Mouse (Mus musculus): Measurements from ENCODE around the gene Ptger1. TPM values are rescaled to one million over a fixed set of nuclear protein-coding genes. Genes with fewer than 3 reads are reported as not detected.

Gene Ptger1
- total and polyA plus RNA-seq, 2 experiments from 2014 or later, result 0.20 TPM; not detected in 1

DNA sequence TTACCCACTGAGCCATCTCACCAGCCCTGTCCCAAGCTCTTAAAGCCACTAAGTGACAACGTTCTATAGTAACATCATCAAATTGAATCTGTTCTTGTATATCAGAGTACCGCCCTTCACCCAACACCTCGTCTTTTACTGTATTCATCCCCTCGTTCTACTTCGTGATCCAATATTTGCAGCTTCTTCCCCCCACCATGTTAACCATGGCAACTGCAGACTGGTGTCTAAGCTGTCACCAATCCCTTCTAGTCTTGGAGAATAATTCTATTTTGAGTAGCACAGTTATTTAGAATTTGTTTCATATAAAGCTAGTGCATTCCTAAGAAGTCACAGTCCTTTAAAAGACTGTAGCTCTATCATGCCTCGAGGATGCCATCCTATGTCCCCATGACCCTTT is 22.8 kb downstream of the Ptger1 start:
- peaks cover 78% of the 10 kb centered on the region for H3K36me3 ChIP-seq (replicated peaks; ENCODE audit: control insufficient read depth, insufficient read depth, low read length)

DNA sequence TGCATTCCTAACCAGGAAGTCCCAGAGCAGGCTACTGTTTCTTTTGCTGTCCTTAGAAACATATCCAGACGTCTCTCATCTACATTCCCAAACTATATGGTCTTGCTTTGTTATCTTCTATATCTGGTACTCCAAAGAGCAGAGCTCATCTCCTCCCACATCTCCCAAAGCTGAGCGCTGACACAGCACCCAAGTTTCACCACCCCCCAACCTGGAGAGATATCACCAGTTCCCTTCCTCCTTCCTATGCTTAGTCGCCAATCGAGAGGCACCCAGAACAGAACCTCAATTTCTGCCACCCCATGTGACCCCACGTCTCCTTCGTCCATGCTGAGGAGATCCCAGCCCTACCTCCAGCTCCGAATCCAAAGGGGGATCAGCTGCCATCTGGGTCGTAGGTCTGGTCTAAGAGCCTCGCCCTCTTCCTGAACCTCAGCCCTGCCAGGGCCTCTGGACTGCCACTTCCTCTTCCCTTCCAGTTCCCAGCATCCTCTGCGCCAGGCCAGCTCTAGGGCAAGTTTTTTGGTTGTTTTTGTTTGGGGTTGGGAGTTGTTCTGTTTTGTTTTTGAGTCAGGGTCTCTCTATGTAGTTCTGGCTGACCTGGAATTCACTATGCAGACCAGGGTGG is 27.2 kb downstream of the Ptger1 start:
- Histone ChIP-seq H3K36me3 (replicated peaks; ENCODE audit: control insufficient read depth, insufficient read depth, low read length) (peaks cover 39% of the 10 kb centered on the region), H3K9me3 (replicated peaks; ENCODE audit: control insufficient read depth, low read length) (no peaks in the 10 kb centered on the region), H3K4me3 (ENCODE audit: low read depth, low read length) (no peak overlapping the region), H3K27me3 (ENCODE audit: control insufficient read depth, insufficient read depth, low read length) (no peaks in the 10 kb centered on the region), H3K27ac (ENCODE audit: low read depth) (no peak overlapping the region), H3K9ac (replicated peaks; ENCODE audit: low read depth, low read length) (no peak overlapping the region), H3K4me1 (ENCODE audit: control insufficient read depth, insufficient read depth) (peaks cover 21% of the 10 kb centered on the region), H3K4me2 (ENCODE audit: low read depth, low read length) (no peak overlapping the region)
- WGBS, result 71% methylated on average over 10 of the region's 10 CpGs
- TF ChIP-seq CTCF (IDR thresholded peaks at IDR 0.05; ENCODE audit: low read depth) (no peak), EP300 (IDR thresholded peaks at IDR 0.05; ENCODE audit: low read depth) (no peak)
- ATAC-seq (ENCODE audit: insufficient read depth, low read depth) (no peak), DNase-seq (ENCODE audit: low spot score) (no peak)

More for the DNA sequence above, 22.8 kb downstream of the Ptger1 start:
- H3K4me1 ChIP-seq (ENCODE audit: control insufficient read depth, insufficient read depth), result no peaks in the 10 kb centered on the region; the same call in 1 of the 2 replicates
- 85% methylated on average over 6 of the region's 6 CpGs for WGBS
- H3K27ac ChIP-seq (ENCODE audit: low read depth), result no peak overlapping the region
- H3K9ac ChIP-seq (replicated peaks; ENCODE audit: low read depth, low read length), result no peak overlapping the region
- H3K9me3 ChIP-seq (replicated peaks; ENCODE audit: control insufficient read depth, low read length), result no peaks in the 10 kb centered on the region
- TF ChIP-seq CTCF (IDR thresholded peaks at IDR 0.05; ENCODE audit: low read depth), result no peak
- no peak for TF ChIP-seq EP300 (IDR thresholded peaks at IDR 0.05; ENCODE audit: low read depth)
- ATAC-seq (ENCODE audit: insufficient read depth, low read depth), result no peak
- no peak overlapping the region for H3K4me2 ChIP-seq (ENCODE audit: low read depth, low read length)
- DNase-seq (ENCODE audit: low spot score), result no peak
- no peaks in the 10 kb centered on the region for H3K27me3 ChIP-seq (ENCODE audit: control insufficient read depth, insufficient read depth, low read length)
- no peak overlapping the region for H3K4me3 ChIP-seq (ENCODE audit: low read depth, low read length)

DNA sequence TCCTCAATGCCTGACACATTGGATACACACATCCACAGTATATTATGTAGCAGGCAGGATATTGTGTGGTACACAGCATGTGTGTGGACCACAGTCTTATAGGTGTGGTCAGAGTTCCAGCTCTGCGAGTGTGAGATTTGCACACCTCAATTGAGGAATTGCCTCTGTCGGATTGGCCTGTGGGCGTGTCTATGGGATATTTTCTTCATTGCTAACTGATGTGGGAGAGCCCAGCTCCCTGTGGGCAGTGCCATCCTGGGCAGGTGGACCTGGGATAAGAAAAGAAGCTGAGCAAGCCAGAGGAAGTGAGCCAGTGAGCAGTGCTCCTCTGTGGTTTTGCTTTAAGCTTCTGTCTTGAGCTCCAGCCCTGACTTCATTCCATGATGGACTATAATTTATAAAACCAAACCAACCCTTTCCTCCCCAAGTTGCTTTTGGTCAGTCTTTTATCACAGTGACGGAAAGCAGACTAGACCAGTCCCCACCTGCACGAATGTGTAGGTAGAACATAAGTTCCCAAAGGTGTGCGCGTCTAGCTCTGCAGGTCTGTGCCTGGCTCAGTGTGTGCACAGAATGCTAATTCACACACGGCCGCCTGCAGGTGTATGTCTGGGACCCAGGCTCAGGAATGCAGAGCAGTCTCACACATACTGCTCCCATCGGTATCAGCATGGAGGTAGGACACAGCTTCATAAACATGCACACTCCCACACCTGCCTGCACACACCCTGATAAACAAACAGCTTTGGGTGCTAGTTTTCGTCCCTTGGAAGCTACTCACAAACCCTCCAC is 28.1 kb downstream of the Ptger1 start:
- no peak overlapping the region for H3K27ac ChIP-seq (ENCODE audit: low read depth)
- no peaks in the 10 kb centered on the region for H3K9me3 ChIP-seq (replicated peaks; ENCODE audit: control insufficient read depth, low read length)
- H3K27me3 ChIP-seq (ENCODE audit: control insufficient read depth, insufficient read depth, low read length), result no peaks in the 10 kb centered on the region
- 82% methylated on average over 11 of the region's 11 CpGs for WGBS
- H3K9ac ChIP-seq (replicated peaks; ENCODE audit: low read depth, low read length), result no peak overlapping the region
- no peak for ATAC-seq (ENCODE audit: insufficient read depth, low read depth)
- H3K4me2 ChIP-seq (ENCODE audit: low read depth, low read length), result no peak overlapping the region
- peaks cover 25% of the 10 kb centered on the region for H3K4me1 ChIP-seq (ENCODE audit: control insufficient read depth, insufficient read depth)
- DNase-seq (ENCODE audit: low spot score), result no peak
- no peak for TF ChIP-seq CTCF (IDR thresholded peaks at IDR 0.05; ENCODE audit: low read depth)
- no peak for TF ChIP-seq EP300 (IDR thresholded peaks at IDR 0.05; ENCODE audit: low read depth)
- peaks cover 34% of the 10 kb centered on the region for H3K36me3 ChIP-seq (replicated peaks; ENCODE audit: control insufficient read depth, insufficient read depth, low read length)
- H3K4me3 ChIP-seq (ENCODE audit: low read depth, low read length), result no peak overlapping the region

DNA sequence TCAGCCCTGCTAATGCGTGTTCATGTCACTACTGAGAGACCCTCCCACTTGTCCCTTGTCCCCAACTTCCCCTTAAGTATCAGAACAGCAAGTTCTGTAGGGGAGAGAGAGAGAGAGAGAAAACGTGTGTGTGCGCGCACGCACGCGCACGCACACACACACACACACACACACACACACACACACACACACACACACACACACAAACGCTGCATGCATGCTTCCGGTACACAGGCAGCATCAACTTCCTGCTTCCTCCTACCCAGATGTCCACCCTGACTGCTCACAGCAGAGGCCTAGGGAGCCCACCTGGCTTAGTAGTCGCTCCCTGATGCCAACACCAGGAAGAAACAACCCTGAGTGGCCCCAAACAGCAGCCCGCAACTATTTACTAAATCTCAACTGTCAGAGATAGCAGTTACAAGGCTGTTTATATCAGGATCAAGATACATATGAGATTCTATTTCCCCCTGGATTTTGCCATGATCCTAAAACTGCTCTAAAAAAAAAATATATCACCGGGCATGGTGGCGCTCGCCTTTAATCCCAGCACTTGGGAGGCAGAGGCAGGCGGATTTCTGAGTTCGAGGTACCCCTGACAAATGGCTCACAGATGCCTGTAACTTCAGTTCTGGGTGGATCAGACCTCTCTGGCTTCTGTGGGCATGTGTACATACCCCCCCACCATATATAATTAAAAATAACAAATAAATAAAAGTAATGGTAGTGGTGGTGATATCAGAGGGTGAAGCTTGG is 29.1 kb downstream of the Ptger1 start:
- Histone ChIP-seq H3K9me3 (replicated peaks; ENCODE audit: control insufficient read depth, low read length) (no peaks in the 10 kb centered on the region), H3K4me3 (ENCODE audit: low read depth, low read length) (no peak overlapping the region), H3K4me2 (ENCODE audit: low read depth, low read length) (no peak overlapping the region), H3K27me3 (ENCODE audit: control insufficient read depth, insufficient read depth, low read length) (no peaks in the 10 kb centered on the region), H3K36me3 (replicated peaks; ENCODE audit: control insufficient read depth, insufficient read depth, low read length) (peaks cover 25% of the 10 kb centered on the region), H3K27ac (ENCODE audit: low read depth) (no peak overlapping the region), H3K4me1 (ENCODE audit: control insufficient read depth, insufficient read depth) (peaks cover 31% of the 10 kb centered on the region), H3K9ac (replicated peaks; ENCODE audit: low read depth, low read length) (no peak overlapping the region)
- ATAC-seq (ENCODE audit: insufficient read depth, low read depth) (no peak), DNase-seq (ENCODE audit: low spot score) (no peak)
- TF ChIP-seq CTCF (IDR thresholded peaks at IDR 0.05; ENCODE audit: low read depth), result no peak
- TF ChIP-seq EP300 (IDR thresholded peaks at IDR 0.05; ENCODE audit: low read depth), result no peak
- 69% methylated on average over 15 of the region's 17 CpGs for WGBS

DNA sequence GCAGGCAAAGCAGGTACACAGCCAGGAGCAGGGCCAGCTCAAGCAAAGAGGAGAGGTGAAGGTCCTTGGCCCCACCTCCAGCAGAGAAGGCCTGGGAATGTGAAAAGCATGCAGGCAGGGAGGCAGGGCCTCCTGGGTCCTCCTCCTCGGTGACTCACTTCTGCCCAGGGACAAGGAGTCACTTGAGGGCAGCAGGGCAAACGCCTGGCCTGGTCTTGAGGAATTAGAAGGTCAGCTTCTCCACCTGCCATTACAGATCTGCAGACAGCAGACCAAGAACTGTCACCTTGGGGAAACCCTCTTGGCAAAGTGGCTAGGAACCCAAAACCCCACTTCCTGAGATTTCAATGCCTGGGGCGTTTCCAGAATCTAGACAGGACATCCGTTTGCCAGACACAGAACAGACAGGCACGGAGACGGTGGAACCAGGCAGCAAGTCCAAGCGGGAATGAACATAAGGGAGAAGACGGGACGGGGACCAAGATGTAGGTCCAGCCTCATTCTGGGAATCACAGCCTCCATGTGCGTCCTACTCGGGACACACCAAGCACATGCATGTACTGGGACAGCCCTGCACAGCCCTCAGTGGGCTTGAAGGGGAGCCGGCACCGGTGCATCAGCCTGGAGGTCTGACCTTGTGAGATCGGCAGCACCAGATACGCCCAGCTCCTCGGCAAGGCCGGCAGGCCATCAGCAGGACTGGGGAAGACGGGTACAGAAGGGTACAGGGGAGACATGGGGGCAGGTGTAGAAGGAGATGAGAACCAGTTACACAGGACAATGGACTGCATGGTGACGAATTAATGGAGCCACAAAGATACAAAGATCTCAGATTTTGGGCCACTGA is 31.1 kb downstream of the Ptger1 start:
- TF ChIP-seq EP300 (IDR thresholded peaks at IDR 0.05; ENCODE audit: low read depth), result no peak
- no peak for TF ChIP-seq CTCF (IDR thresholded peaks at IDR 0.05; ENCODE audit: low read depth)
- peak overlapping the region; percentile 83 for H3K4me3 ChIP-seq (ENCODE audit: low read depth, low read length)
- WGBS, result 32% methylated on average over 19 of the region's 19 CpGs
- DNase-seq (ENCODE audit: low spot score) (peak; percentile 60), ATAC-seq (ENCODE audit: insufficient read depth, low read depth) (peak; percentile 22; the same call in 1 of the 2 replicates)
- H3K9ac ChIP-seq (replicated peaks; ENCODE audit: low read depth, low read length), result peak overlapping the region; percentile 90
- no peaks in the 10 kb centered on the region for H3K27me3 ChIP-seq (ENCODE audit: control insufficient read depth, insufficient read depth, low read length)
- peak overlapping the region; percentile 82 for H3K27ac ChIP-seq (ENCODE audit: low read depth)
- peaks cover 31% of the 10 kb centered on the region for H3K4me1 ChIP-seq (ENCODE audit: control insufficient read depth, insufficient read depth)
- peak overlapping the region; percentile 97 for H3K4me2 ChIP-seq (ENCODE audit: low read depth, low read length)
- no peaks in the 10 kb centered on the region for H3K9me3 ChIP-seq (replicated peaks; ENCODE audit: control insufficient read depth, low read length)
- H3K36me3 ChIP-seq (replicated peaks; ENCODE audit: control insufficient read depth, insufficient read depth, low read length), result peaks cover 4% of the 10 kb centered on the region
